Mouse (Mus musculus) spleen, postnatal 36 days (tissue): Measurements from ENCODE around the gene Fam114a1.

Experiments used
- DNase-seq, 2 experiments: peaks; one replicate each; pipeline ENCODE4 v3.0.0; 2022; ENCODE audit warnings: low spot score in 2 of 2, mixed read lengths in 1 of 2

Gene Fam114a1

DNA sequence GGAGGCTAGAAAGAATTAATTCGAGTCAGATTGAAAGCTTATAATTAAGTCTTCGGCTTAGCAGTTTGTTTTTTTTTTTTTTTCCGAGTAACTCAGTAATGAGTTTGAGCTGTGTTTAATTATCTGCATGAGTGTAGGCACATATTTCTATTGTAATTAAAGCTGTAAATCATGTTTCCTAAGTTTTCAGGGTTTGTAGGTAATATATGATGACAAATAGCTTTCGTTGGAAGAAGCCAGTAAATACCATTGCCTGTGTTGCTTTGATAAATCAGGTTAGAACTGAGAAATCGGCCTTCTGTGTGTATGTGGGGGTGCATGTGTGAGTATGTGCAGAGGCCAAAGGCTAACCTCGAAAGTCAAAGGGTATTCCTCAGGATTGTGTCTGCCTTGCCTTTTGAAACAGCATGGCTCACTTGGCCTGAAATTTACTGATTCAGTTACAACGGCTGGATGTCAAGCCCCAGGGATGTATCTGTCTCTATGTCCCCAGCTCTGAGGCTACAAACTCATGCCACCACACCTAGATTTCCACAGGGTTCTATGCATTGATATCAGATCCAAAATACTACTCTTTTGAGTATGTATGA is 34.2 kb downstream of the Fam114a1 start:
- DNase-seq = no peak

DNA sequence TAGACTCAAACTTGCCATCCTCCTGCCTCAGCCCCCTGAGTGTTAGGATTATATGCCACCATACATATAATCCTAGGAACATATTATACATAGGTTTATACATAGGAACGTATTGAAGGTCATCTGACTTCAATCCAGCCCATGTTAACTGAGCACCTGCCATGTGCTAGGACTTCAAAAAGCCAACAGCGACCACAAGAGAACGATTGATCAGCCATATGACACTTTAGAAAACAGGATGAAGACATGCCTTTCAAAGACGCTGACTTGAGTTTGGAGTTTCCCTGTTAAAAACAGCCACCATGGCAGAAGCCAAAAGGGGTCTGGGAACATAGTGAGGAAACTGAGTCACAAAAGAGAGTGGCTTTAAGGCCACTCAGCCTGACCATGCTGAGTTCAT is 35.4 kb downstream of the Fam114a1 start:
- DNase-seq = no peak

GRCm38 (mm10) chr5:65006011-65006491 is 36.2 kb downstream of the Fam114a1 start:
- DNase-seq = peak; percentile 9 to 20

GRCm38 (mm10) chr5:65011901-65012573 is 42.2 kb downstream of the Fam114a1 start:
- DNase-seq = no peak

GRCm38 (mm10) chr5:65015508-65015907 is 45.6 kb downstream of the Fam114a1 start:
- no peak for DNase-seq

DNA sequence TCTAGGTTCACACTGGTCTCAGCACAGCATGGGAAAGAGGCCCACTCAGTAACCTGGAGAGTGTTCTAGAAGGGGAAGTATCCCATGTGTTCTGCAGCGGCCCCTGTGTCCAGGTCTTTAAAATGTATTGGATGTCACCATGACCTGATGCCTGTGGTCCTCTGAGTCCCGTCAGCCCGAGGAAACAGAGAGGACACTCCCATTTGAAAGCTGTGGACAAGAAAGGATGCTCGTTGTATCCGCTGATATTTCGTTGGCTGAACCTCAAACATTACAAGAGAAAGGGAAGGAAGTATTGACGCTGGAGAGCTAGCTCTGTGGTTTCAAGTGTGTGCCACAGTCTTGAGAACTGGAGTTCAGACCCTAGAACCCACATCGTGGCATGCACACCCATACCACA is 49.2 kb downstream of the Fam114a1 start:
- DNase-seq = no peak

DNA sequence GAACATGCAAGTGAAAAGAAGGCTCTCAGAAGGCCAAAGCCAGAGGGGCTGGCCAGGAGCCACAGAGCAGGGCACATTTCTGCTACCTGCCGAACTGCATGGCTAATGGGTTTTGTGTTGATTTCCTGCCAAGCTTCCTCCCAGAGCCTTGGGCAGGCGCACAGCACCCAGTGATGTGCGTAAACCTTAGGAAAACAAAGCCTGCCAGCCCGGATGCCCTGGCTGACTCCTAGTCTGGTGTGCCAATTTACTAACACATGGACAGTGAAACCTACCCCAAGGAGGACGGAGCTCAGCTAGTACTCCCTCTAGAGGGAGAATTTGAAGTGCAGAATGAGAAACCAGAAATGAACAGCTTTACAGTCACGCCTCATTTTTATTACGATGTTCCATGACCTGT is 50.0 kb downstream of the Fam114a1 start:
- no peak for DNase-seq

DNA sequence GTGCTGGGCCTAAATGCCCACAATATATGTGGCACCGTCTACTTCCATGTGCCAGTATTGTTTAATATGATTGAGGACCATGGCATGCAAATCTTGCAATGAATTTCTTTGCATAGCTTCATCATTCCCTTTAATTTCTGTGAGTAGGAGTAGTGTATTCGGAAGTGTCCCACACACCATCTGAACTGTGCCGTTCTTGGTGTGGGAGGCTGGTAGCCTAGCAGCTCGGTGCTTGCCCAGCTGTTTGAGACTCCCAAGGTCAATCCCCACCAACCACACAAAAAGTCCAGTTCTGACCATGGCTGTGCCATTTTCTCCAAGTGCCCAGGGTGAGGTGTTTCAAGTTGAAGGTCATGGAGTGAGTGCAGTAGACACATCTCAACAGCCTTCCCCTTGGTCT is 52.1 kb downstream of the Fam114a1 start:
- no peak for DNase-seq

DNA sequence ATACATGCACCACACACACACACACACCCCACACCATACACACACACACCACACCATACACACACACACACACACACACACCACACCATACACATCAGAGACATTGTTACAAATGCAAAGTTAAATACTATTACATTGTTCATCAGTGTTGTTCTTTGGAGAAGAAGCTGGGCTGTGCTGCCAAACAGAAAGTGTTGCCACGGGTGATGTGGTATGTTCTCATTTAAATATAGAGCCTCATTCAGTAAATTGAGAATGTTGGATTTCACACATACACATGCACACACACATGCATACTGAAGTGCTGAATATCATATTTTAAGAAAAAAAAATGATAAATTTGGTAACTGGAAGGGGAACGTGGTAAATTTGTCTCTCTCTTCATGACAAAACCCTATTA is 54.8 kb downstream of the Fam114a1 start:
- DNase-seq = no peak

DNA sequence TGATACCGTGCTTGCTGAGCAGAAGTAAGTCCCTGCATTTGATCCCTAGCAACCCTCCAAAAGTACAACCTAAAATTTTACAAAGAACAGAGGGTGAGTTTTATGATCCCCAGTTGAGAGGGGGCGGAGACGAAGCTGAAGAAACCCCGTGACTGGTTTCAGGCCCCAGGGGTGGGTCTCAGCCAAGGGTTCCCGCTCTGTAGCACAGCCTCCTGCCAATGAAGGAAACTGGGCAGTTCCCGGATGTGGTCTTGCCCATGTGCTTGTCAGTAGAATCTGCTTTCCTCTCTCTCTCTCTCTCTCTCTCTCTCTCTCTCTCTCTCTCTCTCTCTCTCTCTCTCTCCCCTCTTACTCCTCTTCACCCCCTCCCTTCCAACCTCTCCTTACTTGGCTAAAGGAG is 56.0 kb downstream of the Fam114a1 start:
- peak; percentile 72 to 74 for DNase-seq

DNA sequence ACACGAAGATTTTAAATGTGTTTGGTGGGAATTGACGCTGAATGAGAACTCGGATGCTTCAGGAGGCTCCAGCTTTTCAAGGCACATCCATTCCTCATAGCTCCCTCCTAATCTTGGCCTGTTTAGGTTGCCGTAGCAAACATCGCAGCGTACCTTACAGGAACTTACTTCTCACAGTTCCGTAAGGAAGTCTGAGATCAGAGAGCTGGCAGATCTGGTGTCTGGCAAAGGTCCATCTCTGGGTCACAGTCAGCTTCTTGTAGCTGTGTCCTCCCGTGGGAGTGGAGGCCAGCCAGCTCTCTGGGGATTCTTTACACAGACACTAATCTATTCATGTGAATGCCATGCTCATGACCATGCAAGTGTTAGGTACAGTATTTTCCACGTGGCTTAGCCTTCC is 56.9 kb downstream of the Fam114a1 start:
- no peak for DNase-seq

GRCm38 (mm10) chr5:65028019-65028418 is 58.1 kb downstream of the Fam114a1 start:
- no peak for DNase-seq

DNA sequence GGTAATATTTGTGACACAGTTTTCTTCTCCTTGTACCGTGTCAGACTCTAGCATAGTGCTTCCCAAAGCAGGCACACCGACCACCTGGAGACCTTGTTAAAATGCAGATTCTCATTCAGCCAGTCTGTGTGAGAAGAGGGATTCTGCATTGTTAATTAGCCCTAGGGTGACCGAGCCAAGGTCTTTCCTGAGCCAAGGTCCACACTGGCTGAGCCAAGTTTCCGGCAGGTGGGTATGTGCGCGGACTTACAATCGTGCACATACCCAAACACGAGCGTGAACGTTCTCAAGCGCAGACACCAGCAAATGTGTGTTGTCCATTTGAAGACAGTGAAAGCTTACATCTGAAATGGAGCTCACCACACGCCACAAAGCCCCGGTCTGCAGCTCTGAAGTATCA is 66.7 kb downstream of the Fam114a1 start:
- DNase-seq = no peak

DNA sequence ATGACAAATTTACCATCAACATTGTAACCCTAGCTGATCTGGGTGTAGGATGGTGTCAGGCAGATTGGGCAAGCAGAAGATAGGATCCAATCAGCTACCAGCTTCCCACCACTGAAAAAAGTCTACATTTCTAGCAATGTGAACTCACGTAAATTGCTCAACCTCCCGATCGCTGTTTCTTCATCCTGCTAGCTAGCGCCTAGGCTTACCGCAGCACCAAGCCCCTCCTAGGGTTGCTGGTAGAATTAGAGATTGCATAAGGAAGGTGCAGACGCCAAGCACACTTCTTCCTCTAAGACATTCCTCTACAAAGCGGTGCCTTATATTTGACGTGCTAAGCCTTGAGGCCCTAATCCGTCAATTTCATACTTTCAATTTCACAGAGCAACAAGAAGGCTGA is 68.4 kb downstream of the Fam114a1 start:
- DNase-seq = no peak

DNA sequence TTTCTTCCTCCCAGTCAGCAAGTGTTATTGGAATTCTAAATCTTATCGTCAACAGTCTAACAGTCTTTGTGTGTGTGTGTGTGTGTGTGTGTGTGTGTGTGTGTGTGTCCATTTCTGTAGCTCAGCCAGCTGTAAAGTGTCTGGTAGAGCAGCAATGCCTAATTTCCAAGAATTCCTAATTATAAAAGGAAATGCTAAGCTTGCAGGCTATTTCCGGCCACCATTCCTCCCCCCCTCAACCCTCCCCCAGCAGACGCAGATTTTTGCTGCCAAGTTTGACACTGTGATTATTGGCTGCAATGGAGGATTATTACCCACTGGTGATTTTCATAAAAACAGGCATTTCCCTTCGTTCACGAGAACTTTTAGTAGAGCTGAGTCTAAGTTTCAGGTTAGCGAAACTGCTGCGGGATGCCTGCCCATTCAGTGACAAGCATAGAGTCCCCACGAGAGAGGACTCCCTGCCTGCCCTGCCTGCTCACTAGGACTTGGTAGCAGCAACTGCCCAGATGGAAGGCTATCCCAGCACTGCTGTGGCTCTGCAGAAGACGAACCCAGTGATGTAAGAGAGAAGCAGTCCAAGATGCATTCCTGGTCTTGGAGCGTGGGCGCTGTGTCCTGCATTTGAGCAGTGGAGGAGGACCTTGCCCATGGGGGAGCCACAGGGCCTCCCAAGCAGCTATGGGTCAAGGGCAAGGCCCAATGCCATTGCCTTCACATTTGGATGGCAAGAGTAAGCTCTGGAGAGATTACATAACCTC is 69.1 kb downstream of the Fam114a1 start:
- DNase-seq = no peak

DNA sequence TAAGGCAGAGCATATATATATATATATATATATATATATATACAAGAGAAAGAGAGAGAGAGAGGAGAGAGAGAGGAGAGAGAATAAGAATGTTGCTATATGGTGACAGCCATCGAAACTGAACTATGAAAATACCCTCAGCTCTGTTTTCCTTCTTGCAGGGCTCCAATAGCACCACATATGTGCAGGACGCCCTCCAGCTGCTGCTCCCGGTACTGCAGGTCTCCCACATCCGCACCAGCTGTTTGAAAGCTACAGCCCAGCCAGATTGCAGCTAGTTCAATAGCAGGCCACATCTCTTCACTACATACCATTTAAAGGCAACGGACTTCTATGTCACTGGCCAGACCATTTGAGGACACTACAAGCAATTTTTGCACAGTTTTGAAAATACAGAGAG is 70.6 kb downstream of the Fam114a1 start:
- DNase-seq = peak in 1 of 2 experiments; percentile 8

- DNase-seq = no peak
These were observed 73.6 kb downstream of the Fam114a1 start for GRCm38 (mm10) chr5:65043407-65043895.

GRCm38 (mm10) chr5:65045642-65046370 is 75.9 kb downstream of the Fam114a1 start:
- DNase-seq = no peak

GRCm38 (mm10) chr5:65046442-65047284 is 76.8 kb downstream of the Fam114a1 start:
- no peak for DNase-seq

DNA sequence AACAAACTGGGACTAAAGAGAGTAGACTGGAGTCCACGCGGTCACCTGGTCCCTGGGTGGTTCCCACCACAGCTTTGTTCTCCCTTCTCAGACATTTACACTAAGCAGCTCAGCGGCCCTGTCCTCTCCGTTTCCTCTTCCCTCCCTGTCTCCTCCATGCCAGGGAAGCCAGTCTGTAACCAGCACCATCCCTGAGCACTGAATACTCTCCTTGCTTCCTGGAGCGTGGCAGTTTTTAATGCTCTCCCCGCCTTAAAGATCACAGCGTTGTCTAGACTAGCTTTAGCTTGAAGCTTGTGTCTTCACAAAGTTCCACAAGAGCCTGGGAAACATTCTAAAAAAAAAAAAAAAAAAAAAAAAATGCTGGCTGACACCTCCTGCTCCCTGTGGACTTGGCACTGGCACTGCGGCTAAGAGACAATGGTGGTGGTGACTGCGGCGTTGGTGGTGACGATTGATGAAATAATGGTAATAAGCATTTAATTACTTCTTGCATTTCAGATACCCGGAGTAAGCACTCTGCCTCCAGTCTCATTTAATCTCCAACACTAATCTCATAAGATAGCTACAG is 77.5 kb downstream of the Fam114a1 start:
- no peak for DNase-seq

DNA sequence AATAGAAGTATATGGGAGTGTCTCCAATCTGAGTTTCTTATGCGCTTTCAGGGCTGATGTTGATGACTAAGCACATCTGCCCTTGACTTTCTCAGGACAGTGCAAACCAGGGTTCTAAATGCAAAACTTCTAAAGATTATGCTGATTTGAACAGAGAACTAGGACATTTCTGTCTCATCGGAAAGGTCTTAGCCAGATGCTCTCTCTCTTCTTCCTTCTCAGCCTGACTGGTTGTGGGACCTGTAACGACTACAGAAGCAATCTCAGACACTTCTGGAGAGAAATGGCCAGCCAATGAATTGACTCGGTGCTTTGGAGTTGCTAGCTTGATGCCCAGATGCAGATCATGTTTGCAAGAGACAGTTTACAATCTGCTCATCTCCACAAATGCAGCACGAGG is 80.0 kb downstream of the Fam114a1 start:
- DNase-seq = no peak
